In genomic region chr4:74277486-74277885, GRCm38 (mm10) we compare ENCODE assay signal across 19 mouse cellular contexts. TPM values are rescaled to one million over a fixed set of nuclear protein-coding genes. Genes with fewer than 3 reads are reported as not detected.
DNase-seq lines count a peak whose midpoint lies in the region; ATAC-seq and TF ChIP-seq lines count a peak whose summit lies in the region.
"Had no signal": no experiment of that assay in that cellular context is flagged by ENCODE, and none has a peak within 500 bp of the region (broad histone marks: within the 10 kb centered on the region; RNA-seq: fewer than 3 reads in every experiment).

No protein-coding gene starts in this region.

- no peak for DNase-seq in liver, embryonic 11.5 days (ENCODE audit: low spot score)
- DNase-seq in liver = no peak
- peak; percentile 40 for DNase-seq in cerebellum, adult 9-11 months
- DNase-seq in midbrain, postnatal 0 days (ENCODE audit: low spot score) = no peak
- DNase-seq in embryo, embryonic 11 days = no peak
- DNase-seq in right cerebral cortex, postnatal 14 days = no peak
- DNase-seq: gastrocnemius, postnatal 25 days; heart, postnatal 14 days; kidney, adult 18-20 months; layer of hippocampus, postnatal 36 days; thymus, postnatal 14 days had no signal

- no peak overlapping the region for H3K4me2 ChIP-seq in forebrain, embryonic 13.5 days
- no peak overlapping the region for H3K4me2 ChIP-seq in forebrain, embryonic 16.5 days (ENCODE audit: low read length)
- H3K4me2 ChIP-seq in liver, embryonic 11.5 days = no peak overlapping the region
- H3K4me2 ChIP-seq in midbrain, postnatal 0 days (ENCODE audit: low read depth, low read length, poor library complexity, severe bottlenecking) = no peak overlapping the region

- no peaks in the 10 kb centered on the region for H3K4me1 ChIP-seq in forebrain, embryonic 13.5 days
- H3K4me1 ChIP-seq in forebrain, embryonic 16.5 days (replicated peaks; ENCODE audit: control insufficient read depth, insufficient read depth, low read length) = no peaks in the 10 kb centered on the region
- H3K4me1 ChIP-seq in liver, embryonic 11.5 days (replicated peaks; ENCODE audit: control insufficient read depth, insufficient read depth, low read length) = no peaks in the 10 kb centered on the region
- H3K4me1 ChIP-seq in midbrain, postnatal 0 days (ENCODE audit: insufficient read depth, low read length) = no peaks in the 10 kb centered on the region
- H3K4me1 ChIP-seq: limb, embryonic 10.5 days had no signal

- no peak overlapping the region for H3K27ac ChIP-seq in forebrain, embryonic 13.5 days
- H3K27ac ChIP-seq in forebrain, embryonic 16.5 days (ENCODE audit: low read length) = no peak overlapping the region
- H3K27ac ChIP-seq in liver, embryonic 11.5 days (ENCODE audit: low read depth, low read length) = no peak overlapping the region
- H3K27ac ChIP-seq in midbrain, postnatal 0 days (ENCODE audit: low read depth, low read length) = no peak overlapping the region
- H3K27ac ChIP-seq: limb, embryonic 10.5 days; liver, embryonic 14.5 days; stomach, postnatal 0 days had no signal

- H3K4me3 ChIP-seq in forebrain, embryonic 13.5 days = no peak overlapping the region
- no peak overlapping the region for H3K4me3 ChIP-seq in forebrain, embryonic 16.5 days (replicated peaks; ENCODE audit: low read length)
- H3K4me3 ChIP-seq in liver, embryonic 11.5 days (ENCODE audit: low read depth, low read length) = no peak overlapping the region
- no peak overlapping the region for H3K4me3 ChIP-seq in midbrain, postnatal 0 days (ENCODE audit: low read depth, low read length)
- H3K4me3 ChIP-seq: limb, embryonic 10.5 days; myocyte had no signal

- no peak for TF ChIP-seq CTCF in midbrain, postnatal 0 days (IDR thresholded peaks at IDR 0.05)

- WGBS in forebrain, embryonic 13.5 days = 89% methylated on average over 1 of the region's 1 CpGs
- WGBS in forebrain, embryonic 16.5 days = 89% methylated on average over 1 of the region's 1 CpGs
- WGBS in liver, embryonic 11.5 days = 73% methylated on average over 1 of the region's 1 CpGs
- 79% methylated on average over 1 of the region's 1 CpGs for WGBS in midbrain, postnatal 0 days

- no peak overlapping the region for H3K9ac ChIP-seq in forebrain, embryonic 13.5 days
- no peak overlapping the region for H3K9ac ChIP-seq in forebrain, embryonic 16.5 days (replicated peaks; ENCODE audit: low read depth, low read length)
- no peak overlapping the region for H3K9ac ChIP-seq in liver, embryonic 11.5 days (ENCODE audit: low read depth, low read length)
- no peak overlapping the region for H3K9ac ChIP-seq in midbrain, postnatal 0 days (replicated peaks; ENCODE audit: low read length, poor library complexity, severe bottlenecking)
- H3K9ac ChIP-seq: liver, embryonic 14.5 days had no signal

- H3K36me3 ChIP-seq in forebrain, embryonic 13.5 days (ENCODE audit: poor library complexity, severe bottlenecking) = peaks cover 22% of the 10 kb centered on the region
- H3K36me3 ChIP-seq in forebrain, embryonic 16.5 days (ENCODE audit: control insufficient read depth, insufficient read depth) = peaks cover 3% of the 10 kb centered on the region
- H3K36me3 ChIP-seq in liver, embryonic 11.5 days (ENCODE audit: control insufficient read depth, insufficient read depth, low read length) = no peaks in the 10 kb centered on the region
- no peaks in the 10 kb centered on the region; the same call in 1 of the 2 replicates for H3K36me3 ChIP-seq in midbrain, postnatal 0 days (ENCODE audit: insufficient read depth, low read length)
- H3K36me3 ChIP-seq: limb, embryonic 10.5 days had no signal

- no peaks in the 10 kb centered on the region for H3K27me3 ChIP-seq in forebrain, embryonic 13.5 days
- H3K27me3 ChIP-seq in forebrain, embryonic 16.5 days (replicated peaks; ENCODE audit: control insufficient read depth, insufficient read depth, low read length) = no peaks in the 10 kb centered on the region
- H3K27me3 ChIP-seq in liver, embryonic 11.5 days (replicated peaks; ENCODE audit: control insufficient read depth, insufficient read depth, low read length) = no peaks in the 10 kb centered on the region
- no peaks in the 10 kb centered on the region for H3K27me3 ChIP-seq in midbrain, postnatal 0 days (ENCODE audit: insufficient read depth, low read length)
- H3K27me3 ChIP-seq: Patski had no signal

- ATAC-seq in forebrain, embryonic 13.5 days = 0 out of 2 replicates have a peak, but pooled peaks have one; percentile 27
- ATAC-seq in forebrain, embryonic 16.5 days = no peak
- ATAC-seq in liver, embryonic 11.5 days (replicated peaks; ENCODE audit: low FRiP score) = 0 out of 2 replicates have a peak, but pooled peaks have one; percentile 10
- ATAC-seq in midbrain, postnatal 0 days (ENCODE audit: low FRiP score) = 0 out of 2 replicates have a peak, but pooled peaks have one; percentile 27
- ATAC-seq: lung, postnatal 0 days; Patski had no signal

- H3K9me3 ChIP-seq in forebrain, embryonic 13.5 days (replicated peaks) = no peaks in the 10 kb centered on the region
- H3K9me3 ChIP-seq in forebrain, embryonic 16.5 days (ENCODE audit: control insufficient read depth, low read length) = no peaks in the 10 kb centered on the region
- no peaks in the 10 kb centered on the region for H3K9me3 ChIP-seq in liver, embryonic 11.5 days (ENCODE audit: control insufficient read depth, low read length)
- H3K9me3 ChIP-seq in midbrain, postnatal 0 days (ENCODE audit: low read length) = no peaks in the 10 kb centered on the region
- H3K9me3 ChIP-seq: limb, embryonic 10.5 days had no signal

RNA-seq across cellular contexts. Expression of gene Kdm4c, which starts 35.2 kb away (rescaled TPM):
- 13.9 and 15.1 TPM in 2 replicates for polyA plus RNA-seq in forebrain, embryonic 13.5 days (2015; fragmentation: Nextera tagmentation; extraction: Ambion mirVana)
- polyA plus RNA-seq in forebrain, embryonic 16.5 days (2015; fragmentation: Nextera tagmentation; extraction: Ambion mirVana) = 18.3 and 20.5 TPM in 2 replicates
- 9.9 and 10.5 TPM in 2 replicates for polyA plus RNA-seq in liver, embryonic 11.5 days (2014; fragmentation: Nextera tagmentation; extraction: Ambion mirVana)
- total RNA-seq in midbrain, postnatal 0 days (2014; rRNA removed) = 15.7 and 21.4 TPM in 2 replicates
- 7.9 and 9.7 TPM in 2 replicates for polyA plus RNA-seq in midbrain, postnatal 0 days (2015; fragmentation: Nextera tagmentation; extraction: Ambion mirVana)
